Mouse (Mus musculus) CH12.LX (cell line): Measurements from ENCODE around the gene Gm3646.

Source experiments
- CTCF ChIP-seq, 2 experiments: IDR thresholded peaks in 1 of 2; conservative IDR thresholded peaks in 1 of 2; 2 replicates each; pipeline ENCODE4 v1.5.1; 2011 to 2012; ENCODE audit warnings: low read depth in 2 of 2, low read length in 2 of 2, improper control_type of control experiment in 1 of 2, inconsistent platforms in 1 of 2, mild to moderate bottlenecking in 1 of 2, moderate library complexity in 1 of 2
- E2F4 ChIP-seq: IDR thresholded peaks from 2 replicates; pipeline ENCODE4 v1.6.1; 2011; ENCODE audit warnings: low read depth, low read length, improper control_type of control experiment; ENCODE audit not compliant: insufficient replicate concordance
- ELF1 ChIP-seq: IDR thresholded peaks from 2 replicates; pipeline ENCODE4 v1.6.1; 2014; ENCODE audit warnings: low read depth, mild to moderate bottlenecking, inconsistent platforms, low read length, improper control_type of control experiment
- EP300 ChIP-seq: IDR thresholded peaks from 2 replicates; pipeline ENCODE4 v1.6.1; 2011; ENCODE audit warnings: low read length, improper control_type of control experiment
- HCFC1 ChIP-seq: IDR thresholded peaks from 2 replicates; pipeline ENCODE4 v1.6.1; 2012; ENCODE audit warnings: low read depth, mild to moderate bottlenecking, inconsistent platforms, low read length, improper control_type of control experiment
- JUND ChIP-seq: conservative IDR thresholded peaks from 2 replicates; pipeline ENCODE4 v1.6.1; 2011; ENCODE audit warnings: low read depth, low read length, improper control_type of control experiment
- KAT2A ChIP-seq: IDR thresholded peaks from 2 replicates; pipeline ENCODE4 v1.6.1; 2012; ENCODE audit warnings: low read length, improper control_type of control experiment, inconsistent platforms; ENCODE audit not compliant: insufficient replicate concordance
- POLR2A ChIP-seq: IDR thresholded peaks from 2 replicates; pipeline ENCODE4 v1.6.1; 2011; ENCODE audit warnings: low read depth, mild to moderate bottlenecking, improper control_type of control experiment, low read length
- TBP ChIP-seq: conservative IDR thresholded peaks from 2 replicates; pipeline ENCODE4 v1.6.1; 2011; ENCODE audit warnings: low read depth, low read length, improper control_type of control experiment
- UBTF ChIP-seq: IDR thresholded peaks from 2 replicates; pipeline ENCODE4 v1.6.1; 2012; ENCODE audit warnings: low read depth, mild to moderate bottlenecking, inconsistent platforms, low read length, improper control_type of control experiment, moderate library complexity

GRCm38 (mm10) chr1:39773551-39773950 is 31.6 kb downstream of the Gm3646 start:
- TF ChIP-seq E2F4 (no peak), ELF1 (no peak), POLR2A (no peak), JUND (no peak), HCFC1 (no peak), TBP (no peak), EP300 (no peak), KAT2A (no peak), CTCF (conservative IDR thresholded peaks at IDR 0.05 in 1 of 2, IDR thresholded peaks at IDR 0.05 in 1 of 2; ENCODE audit: low read depth in 2 of 2, low read length in 2 of 2) (no peak), UBTF (no peak)
